Mouse (Mus musculus): ENCODE data around the gene Ankrd11. TPM values are rescaled to one million over a fixed set of nuclear protein-coding genes. Genes with fewer than 3 reads are reported as not detected.
A peak's percentile ranks its signal among the peaks of the same experiment; 100 is the strongest.

Ankrd11 gene
- polyA plus RNA-seq, 1 experiment from 2014 or later, result 33.6 TPM

- no peak; the same call in 1 of the 2 replicates for ATAC-seq
These were observed 337 bp downstream of the Ankrd11 start for GRCm38 (mm10) chr8:123041774-123042105.

GRCm38 (mm10) chr8:123041008-123041773, 886 bp downstream of the Ankrd11 start:
- Histone ChIP-seq H3K27me3 (replicated peaks; ENCODE audit: control insufficient read depth, insufficient read depth, low read length) (no peaks in the 10 kb centered on the region), H3K36me3 (ENCODE audit: control insufficient read depth, insufficient read depth) (no peaks in the 10 kb centered on the region), H3K27ac (ENCODE audit: low read length) (peak overlapping the region; percentile 92), H3K4me1 (replicated peaks; ENCODE audit: control insufficient read depth, insufficient read depth, low read length) (peaks cover 39% of the 10 kb centered on the region), H3K4me3 (replicated peaks; ENCODE audit: low read length) (peak overlapping the region; percentile 97), H3K9ac (replicated peaks; ENCODE audit: low read depth, low read length) (peak overlapping the region; percentile 99), H3K9me3 (ENCODE audit: control insufficient read depth, low read length) (no peaks in the 10 kb centered on the region), H3K4me2 (ENCODE audit: low read length) (peak overlapping the region; percentile 63)
- no peak for ATAC-seq
- under 1% methylated on average over 67 of the region's 71 CpGs for WGBS

More at GRCm38 (mm10) chr8:123041774-123042105, 337 bp downstream of the Ankrd11 start:
- peak overlapping the region; percentile 92 for H3K27ac ChIP-seq (ENCODE audit: low read length)
- H3K27me3 ChIP-seq (replicated peaks; ENCODE audit: control insufficient read depth, insufficient read depth, low read length), result no peaks in the 10 kb centered on the region
- H3K4me3 ChIP-seq (replicated peaks; ENCODE audit: low read length), result peak overlapping the region; percentile 97
- no peaks in the 10 kb centered on the region for H3K36me3 ChIP-seq (ENCODE audit: control insufficient read depth, insufficient read depth)
- H3K4me2 ChIP-seq (ENCODE audit: low read length), result peak overlapping the region; percentile 63
- peak overlapping the region; percentile 99 for H3K9ac ChIP-seq (replicated peaks; ENCODE audit: low read depth, low read length)
- 3% methylated on average over 6 of the region's 60 CpGs for WGBS
- peaks cover 39% of the 10 kb centered on the region for H3K4me1 ChIP-seq (replicated peaks; ENCODE audit: control insufficient read depth, insufficient read depth, low read length)
- H3K9me3 ChIP-seq (ENCODE audit: control insufficient read depth, low read length), result no peaks in the 10 kb centered on the region

- H3K27ac ChIP-seq (ENCODE audit: low read length), result no peak overlapping the region; the same call in 1 of the 2 replicates
- H3K36me3 ChIP-seq (ENCODE audit: control insufficient read depth, insufficient read depth), result no peaks in the 10 kb centered on the region
- ATAC-seq, result no peak
- H3K9me3 ChIP-seq (ENCODE audit: control insufficient read depth, low read length), result no peaks in the 10 kb centered on the region
- H3K27me3 ChIP-seq (replicated peaks; ENCODE audit: control insufficient read depth, insufficient read depth, low read length), result no peaks in the 10 kb centered on the region
- no peak overlapping the region for H3K9ac ChIP-seq (replicated peaks; ENCODE audit: low read depth, low read length)
- peaks cover 39% of the 10 kb centered on the region for H3K4me1 ChIP-seq (replicated peaks; ENCODE audit: control insufficient read depth, insufficient read depth, low read length)
- peak overlapping the region; percentile 97 for H3K4me3 ChIP-seq (replicated peaks; ENCODE audit: low read length)
- peak overlapping the region; percentile 63 for H3K4me2 ChIP-seq (ENCODE audit: low read length)
- WGBS, result 2% methylated on average over 4 of the region's 4 CpGs
These were observed 1.9 kb downstream of the Ankrd11 start for GRCm38 (mm10) chr8:123040110-123040650.

- Histone ChIP-seq H3K36me3 (ENCODE audit: control insufficient read depth, insufficient read depth) (no peaks in the 10 kb centered on the region), H3K4me3 (replicated peaks; ENCODE audit: low read length) (peak overlapping the region; percentile 97), H3K27me3 (replicated peaks; ENCODE audit: control insufficient read depth, insufficient read depth, low read length) (no peaks in the 10 kb centered on the region), H3K9me3 (ENCODE audit: control insufficient read depth, low read length) (no peaks in the 10 kb centered on the region), H3K4me2 (ENCODE audit: low read length) (peak overlapping the region; percentile 63), H3K27ac (ENCODE audit: low read length) (peak overlapping the region; percentile 46; the same call in 1 of the 2 replicates), H3K4me1 (replicated peaks; ENCODE audit: control insufficient read depth, insufficient read depth, low read length) (peaks cover 39% of the 10 kb centered on the region), H3K9ac (replicated peaks; ENCODE audit: low read depth, low read length) (no peak overlapping the region)
- ATAC-seq, result no peak
- 7% methylated on average over 11 of the region's 11 CpGs for WGBS
These were observed 2.5 kb downstream of the Ankrd11 start for GRCm38 (mm10) chr8:123039376-123040109.

GRCm38 (mm10) chr8:123038351-123038750, 3.7 kb downstream of the Ankrd11 start:
- Histone ChIP-seq H3K9ac (replicated peaks; ENCODE audit: low read depth, low read length) (no peak overlapping the region), H3K4me3 (replicated peaks; ENCODE audit: low read length) (no peak overlapping the region), H3K36me3 (ENCODE audit: control insufficient read depth, insufficient read depth) (no peaks in the 10 kb centered on the region), H3K27ac (ENCODE audit: low read length) (no peak overlapping the region), H3K4me2 (ENCODE audit: low read length) (no peak overlapping the region; the same call in 1 of the 2 replicates), H3K9me3 (ENCODE audit: control insufficient read depth, low read length) (no peaks in the 10 kb centered on the region), H3K27me3 (replicated peaks; ENCODE audit: control insufficient read depth, insufficient read depth, low read length) (no peaks in the 10 kb centered on the region), H3K4me1 (replicated peaks; ENCODE audit: control insufficient read depth, insufficient read depth, low read length) (peaks cover 34% of the 10 kb centered on the region)
- 60% methylated on average over 2 of the region's 2 CpGs for WGBS
- no peak for ATAC-seq

GRCm38 (mm10) chr8:123037487-123037886, 4.6 kb downstream of the Ankrd11 start:
- no peak overlapping the region for H3K27ac ChIP-seq (ENCODE audit: low read length)
- H3K9me3 ChIP-seq (ENCODE audit: control insufficient read depth, low read length), result no peaks in the 10 kb centered on the region
- H3K4me3 ChIP-seq (replicated peaks; ENCODE audit: low read length), result no peak overlapping the region
- WGBS, result 90% methylated on average over 11 of the region's 11 CpGs
- no peak overlapping the region for H3K4me2 ChIP-seq (ENCODE audit: low read length)
- no peak for ATAC-seq
- H3K9ac ChIP-seq (replicated peaks; ENCODE audit: low read depth, low read length), result no peak overlapping the region
- peaks cover 30% of the 10 kb centered on the region for H3K4me1 ChIP-seq (replicated peaks; ENCODE audit: control insufficient read depth, insufficient read depth, low read length)
- no peaks in the 10 kb centered on the region for H3K36me3 ChIP-seq (ENCODE audit: control insufficient read depth, insufficient read depth)
- no peaks in the 10 kb centered on the region for H3K27me3 ChIP-seq (replicated peaks; ENCODE audit: control insufficient read depth, insufficient read depth, low read length)

GRCm38 (mm10) chr8:123036956-123037355, 5.1 kb downstream of the Ankrd11 start:
- no peak for ATAC-seq
- Histone ChIP-seq H3K27me3 (replicated peaks; ENCODE audit: control insufficient read depth, insufficient read depth, low read length) (no peaks in the 10 kb centered on the region), H3K4me3 (replicated peaks; ENCODE audit: low read length) (no peak overlapping the region)

GRCm38 (mm10) chr8:123034171-123034570, 7.9 kb downstream of the Ankrd11 start:
- no peak overlapping the region for H3K9ac ChIP-seq (replicated peaks; ENCODE audit: low read depth, low read length)
- H3K4me3 ChIP-seq (replicated peaks; ENCODE audit: low read length), result no peak overlapping the region
- no peaks in the 10 kb centered on the region for H3K9me3 ChIP-seq (ENCODE audit: control insufficient read depth, low read length)
- H3K27me3 ChIP-seq (replicated peaks; ENCODE audit: control insufficient read depth, insufficient read depth, low read length), result no peaks in the 10 kb centered on the region
- no peak overlapping the region for H3K27ac ChIP-seq (ENCODE audit: low read length)
- ATAC-seq, result no peak
- 87% methylated on average over 6 of the region's 6 CpGs for WGBS
- H3K36me3 ChIP-seq (ENCODE audit: control insufficient read depth, insufficient read depth), result no peaks in the 10 kb centered on the region
- no peak overlapping the region for H3K4me2 ChIP-seq (ENCODE audit: low read length)
- peaks cover 13% of the 10 kb centered on the region for H3K4me1 ChIP-seq (replicated peaks; ENCODE audit: control insufficient read depth, insufficient read depth, low read length)

More at GRCm38 (mm10) chr8:123036956-123037355, 5.1 kb downstream of the Ankrd11 start:
- WGBS, result 55% methylated on average over 3 of the region's 3 CpGs
- Histone ChIP-seq H3K36me3 (ENCODE audit: control insufficient read depth, insufficient read depth) (no peaks in the 10 kb centered on the region), H3K9ac (replicated peaks; ENCODE audit: low read depth, low read length) (no peak overlapping the region), H3K9me3 (ENCODE audit: control insufficient read depth, low read length) (no peaks in the 10 kb centered on the region), H3K4me2 (ENCODE audit: low read length) (no peak overlapping the region), H3K27ac (ENCODE audit: low read length) (no peak overlapping the region), H3K4me1 (replicated peaks; ENCODE audit: control insufficient read depth, insufficient read depth, low read length) (peaks cover 30% of the 10 kb centered on the region)

GRCm38 (mm10) chr8:123033431-123033830, 8.6 kb downstream of the Ankrd11 start:
- H3K4me1 ChIP-seq (replicated peaks; ENCODE audit: control insufficient read depth, insufficient read depth, low read length), result peaks cover 8% of the 10 kb centered on the region
- H3K9me3 ChIP-seq (ENCODE audit: control insufficient read depth, low read length), result no peaks in the 10 kb centered on the region
- no peak overlapping the region for H3K27ac ChIP-seq (ENCODE audit: low read length)
- no peak overlapping the region for H3K4me2 ChIP-seq (ENCODE audit: low read length)
- H3K27me3 ChIP-seq (replicated peaks; ENCODE audit: control insufficient read depth, insufficient read depth, low read length), result no peaks in the 10 kb centered on the region
- ATAC-seq, result no peak
- no peak overlapping the region for H3K9ac ChIP-seq (replicated peaks; ENCODE audit: low read depth, low read length)
- H3K4me3 ChIP-seq (replicated peaks; ENCODE audit: low read length), result no peak overlapping the region
- no peaks in the 10 kb centered on the region for H3K36me3 ChIP-seq (ENCODE audit: control insufficient read depth, insufficient read depth)
